Mouse (Mus musculus) kidney, postnatal 0 days (tissue): ENCODE data around the gene Ppp1r27. TPM values are rescaled to one million over a fixed set of nuclear protein-coding genes. Genes with fewer than 3 reads are reported as not detected.

Source experiments
- ATAC-seq: fragments of 200-750 bp; cut with Nextera tagmentation; replicated peaks from 2 replicates; pipeline ENCODE4 v1.8.0; 2017; ENCODE audit warnings: low read depth, moderate number of reproducible peaks, moderate TSS enrichment, moderate library complexity; ENCODE audit not compliant: low FRiP score
- DNase-seq: peaks from one replicate; pipeline ENCODE4 v3.0.0-alpha.2; 2016; ENCODE audit warnings: low spot score
- H3K27ac ChIP-seq: fragments of 300-500 bp; sonication (generic); 2 replicates; pipeline ENCODE4 v1.5.1; 2014; ENCODE audit warnings: mild to moderate bottlenecking
- H3K27me3 ChIP-seq: fragments of 300-500 bp; sonication (generic); 2 replicates; pipeline ENCODE4 v1.6.1; 2014; ENCODE audit warnings: low read length, mixed read lengths; ENCODE audit not compliant: insufficient read depth
- H3K36me3 ChIP-seq: fragments of 300-500 bp; sonication (generic); 2 replicates; pipeline ENCODE4 v1.6.1; 2014; ENCODE audit warnings: low read length, mixed read lengths; ENCODE audit not compliant: insufficient read depth
- H3K4me1 ChIP-seq: fragments of 300-500 bp; sonication (generic); replicated peaks from 2 replicates; pipeline ENCODE4 v1.6.1; 2014; ENCODE audit warnings: antibody characterized with exemption, low read length, mixed read lengths; ENCODE audit not compliant: insufficient read depth
- H3K4me2 ChIP-seq: fragments of 300-500 bp; sonication (generic); 2 replicates; pipeline ENCODE4 v1.6.1; 2014; ENCODE audit warnings: mild to moderate bottlenecking, low read length, moderate library complexity, mixed read lengths
- H3K4me3 ChIP-seq: fragments of 300-500 bp; sonication (generic); replicated peaks from 2 replicates; pipeline ENCODE4 v1.5.1; 2014; ENCODE audit warnings: low read depth, low read length
- H3K9ac ChIP-seq: fragments of 300-500 bp; sonication (generic); 2 replicates; pipeline ENCODE4 v1.6.1; 2014; ENCODE audit warnings: low read depth, low read length
- H3K9me3 ChIP-seq: fragments of 300-500 bp; sonication (generic); replicated peaks from 2 replicates; pipeline ENCODE4 v1.6.1; 2016; ENCODE audit warnings: low read length, inconsistent platforms, mixed read lengths
- CTCF ChIP-seq: IDR thresholded peaks from 2 replicates; pipeline ENCODE4 v1.5.1; 2016; ENCODE audit warnings: antibody characterized with exemption, low read depth, mild to moderate bottlenecking, moderate library complexity
- WGBS: fragments of 180-500 bp; shearing (Covaris S2); extraction: QIAGEN DNeasy Blood & Tissue Kit; methylation state at CpG from one replicate; pipeline ENCODE4 v1.1.7; 2014; 5-methylcytosine and 5-hydroxymethylcytosine counted together
- polyA plus RNA-seq: library from polyadenylated mRNA; unstranded; fragments of >200 nt; fragmentation: Nextera tagmentation; extraction: Ambion mirVana; gene quantifications from 2 replicates; pipeline ENCODE4 v1.2.1, GENCODE M21; 2015

The Ppp1r27 gene
- polyA plus RNA-seq, 1 experiment from 2014 or later = 0.30 TPM

- Histone ChIP-seq H3K4me3 (peak overlapping the region; percentile 91), H3K27me3 (no peaks in the 10 kb centered on the region), H3K9me3 (no peaks in the 10 kb centered on the region), H3K36me3 (peaks cover 21% of the 10 kb centered on the region), H3K9ac (peak overlapping the region; percentile 97), H3K27ac (peak overlapping the region; percentile 96), H3K4me2 (peak overlapping the region; percentile 94), H3K4me1 (peaks cover 12% of the 10 kb centered on the region)
- DNase-seq (no peak), ATAC-seq (no peak)
- whole genome bisulfite sequencing = 47% methylated on average over 7 of the region's 7 CpGs
- TF ChIP-seq CTCF = no peak
Observed at GRCm38 (mm10) chr11:120580190-120580589, 29.3 kb upstream of the Ppp1r27 start.

GRCm38 (mm10) chr11:120579316-120580107, 28.6 kb upstream of the Ppp1r27 start:
- Histone ChIP-seq H3K9ac (peak overlapping the region; percentile 97; the same call in 1 of the 2 replicates), H3K4me2 (peak overlapping the region; percentile 94), H3K36me3 (peaks cover 20% of the 10 kb centered on the region), H3K27me3 (no peaks in the 10 kb centered on the region), H3K4me1 (peaks cover 15% of the 10 kb centered on the region), H3K27ac (peak overlapping the region; percentile 96; the same call in 1 of the 2 replicates), H3K4me3 (peak overlapping the region; percentile 91), H3K9me3 (no peaks in the 10 kb centered on the region)
- 45% methylated on average over 15 of the region's 15 CpGs for WGBS
- DNase-seq (peak; percentile 79), ATAC-seq (peak; percentile 1; the same call in 1 of the 2 replicates)
- peak; percentile 90 for TF ChIP-seq CTCF

- no peak for TF ChIP-seq CTCF
- ATAC-seq (peak; percentile 6; the same call in 1 of the 2 replicates), DNase-seq (peak; percentile 32)
- H3K9ac ChIP-seq = no peak overlapping the region
- H3K4me3 ChIP-seq = no peak overlapping the region
- no peaks in the 10 kb centered on the region for H3K9me3 ChIP-seq
- peak overlapping the region; percentile 80; the same call in 1 of the 2 replicates for H3K27ac ChIP-seq
- WGBS = 69% methylated on average over 11 of the region's 11 CpGs
- peaks cover 19% of the 10 kb centered on the region for H3K4me1 ChIP-seq
- H3K36me3 ChIP-seq = peaks cover 20% of the 10 kb centered on the region
- H3K4me2 ChIP-seq = no peak overlapping the region
- no peaks in the 10 kb centered on the region for H3K27me3 ChIP-seq
Observed at GRCm38 (mm10) chr11:120578694-120579243, 27.8 kb upstream of the Ppp1r27 start.

GRCm38 (mm10) chr11:120578024-120578693, 27.2 kb upstream of the Ppp1r27 start:
- Histone ChIP-seq H3K4me3 (no peak overlapping the region), H3K9ac (0 out of 2 replicates have a peak overlapping the region, but pooled peaks have one; percentile 20), H3K9me3 (no peaks in the 10 kb centered on the region), H3K27ac (peak overlapping the region; percentile 80), H3K4me2 (no peak overlapping the region), H3K36me3 (peaks cover 20% of the 10 kb centered on the region), H3K27me3 (no peaks in the 10 kb centered on the region), H3K4me1 (peaks cover 19% of the 10 kb centered on the region)
- no peak for TF ChIP-seq CTCF
- ATAC-seq (no peak), DNase-seq (no peak)
- WGBS = 67% methylated on average over 10 of the region's 10 CpGs

- no peaks in the 10 kb centered on the region for H3K9me3 ChIP-seq
- peak; percentile 65 for TF ChIP-seq CTCF
- WGBS = 67% methylated on average over 7 of the region's 7 CpGs
- 0 out of 2 replicates have a peak overlapping the region, but pooled peaks have one; percentile 20 for H3K9ac ChIP-seq
- no peaks in the 10 kb centered on the region for H3K27me3 ChIP-seq
- peaks cover 20% of the 10 kb centered on the region for H3K36me3 ChIP-seq
- H3K4me1 ChIP-seq = peaks cover 19% of the 10 kb centered on the region
- ATAC-seq (0 out of 2 replicates have a peak, but pooled peaks have one; percentile 6), DNase-seq (peak; percentile 72)
- H3K4me3 ChIP-seq = no peak overlapping the region
- H3K27ac ChIP-seq = peak overlapping the region; percentile 80
- H3K4me2 ChIP-seq = peak overlapping the region; percentile 18; the same call in 1 of the 2 replicates
Observed at GRCm38 (mm10) chr11:120577211-120578023, 26.5 kb upstream of the Ppp1r27 start.
